Mouse (Mus musculus): ENCODE results near the gene Tmem37.

GRCm38 (mm10) chr1:120118854-120119253, 45.0 kb upstream of the Tmem37 start:
- TF ChIP-seq CTCF (IDR thresholded peaks at IDR 0.05; ENCODE audit: control insufficient read depth, insufficient read depth, low read length) = no peak
- no peak for TF ChIP-seq POLR2A (IDR thresholded peaks at IDR 0.05; ENCODE audit: borderline replicate concordance, control insufficient read depth, low read depth, low read length)
